Mouse (Mus musculus): ENCODE results near the gene Ccdc32.

GRCm38 (mm10) chr2:118976282-118976929 is 52.8 kb downstream of the Ccdc32 start:
- no peak for TF ChIP-seq POLR2A (IDR thresholded peaks at IDR 0.05; ENCODE audit: low read depth, low read length)
- peak; percentile 65 for TF ChIP-seq CTCF (conservative IDR thresholded peaks at IDR 0.05; ENCODE audit: insufficient read depth, insufficient read length, low read depth, low read length)
